Mouse (Mus musculus) small intestine, adult 10 weeks (tissue): Measurements from ENCODE around the gene Klhdc7a. TPM values are rescaled to one million over a fixed set of nuclear protein-coding genes. Genes with fewer than 3 reads are reported as not detected.

Experiments
- polyA plus RNA-seq: library from polyadenylated mRNA; stranded (reverse); fragments of 350-450 nt; fragmentation: Illumina TruSeq; extraction: RNeasy Lipid Tissue Mini Kit (QIAGEN cat#74804); gene quantifications from one replicate; pipeline ENCODE4 v1.2.3, GENCODE M21; 2014; ENCODE audit warnings: low replicate concordance

Gene Klhdc7a
- polyA plus RNA-seq: 0.26 TPM

DNA sequence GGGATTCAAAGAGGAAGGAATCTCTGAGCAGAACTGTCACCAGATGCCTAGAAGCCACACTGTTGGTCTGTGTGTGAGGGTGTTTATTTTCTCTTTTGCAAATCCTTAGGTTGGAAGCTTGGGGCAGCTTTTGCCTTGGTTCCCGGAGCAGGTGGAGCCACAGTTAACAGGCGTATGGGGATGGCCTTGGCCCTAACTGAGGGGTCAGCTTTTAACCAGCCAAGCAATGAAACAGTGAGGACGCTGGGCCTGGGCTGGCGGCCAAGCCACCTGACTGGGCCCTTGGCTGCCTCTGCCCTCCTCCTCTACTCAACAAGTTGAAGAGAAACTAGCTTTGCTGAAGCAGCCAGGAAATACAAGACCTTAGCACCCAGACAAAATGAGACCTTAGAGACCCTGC lies at the start of gene Klhdc7a:
Gene Klhdc7a (minus strand): TSS at position 105 of the 400 bp plus-strand sequence.

Other genes starting within 250 kb of the Klhdc7a start
- gene Pax7, start 134.5 kb downstream of the Klhdc7a start, polyA plus RNA-seq: not detected